Mouse (Mus musculus): ENCODE data around the gene Wdr59.

DNA sequence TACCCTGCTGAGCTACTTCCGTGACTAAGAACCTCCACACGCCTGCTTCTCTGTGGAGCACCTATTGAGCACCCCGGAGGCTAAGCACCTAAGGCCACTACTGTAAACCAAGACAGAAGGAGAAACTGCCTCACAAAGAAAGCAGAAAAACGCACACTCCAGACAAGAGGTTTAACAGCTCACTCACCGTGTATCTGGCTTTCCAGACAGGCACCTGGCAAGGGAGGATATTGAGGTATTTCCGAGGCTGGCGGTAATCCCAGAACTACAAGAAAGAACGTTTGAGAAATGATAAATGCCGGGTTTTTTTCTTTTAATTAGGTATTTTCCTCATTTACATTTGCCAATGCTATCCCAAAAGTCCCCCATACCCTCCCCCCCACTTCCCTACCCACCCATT is 29.4 kb downstream of the Wdr59 start:
- TF ChIP-seq CTCF (conservative IDR thresholded peaks at IDR 0.05; ENCODE audit: low read length), result no peak
- TF ChIP-seq NANOG (IDR thresholded peaks at IDR 0.05; ENCODE audit: borderline replicate concordance, low read length), result no peak
- TF ChIP-seq POU5F1 (IDR thresholded peaks at IDR 0.05; ENCODE audit: borderline replicate concordance, low read length), result no peak
